Mouse (Mus musculus) erythroblast, embryonic 14.5 days (primary cell): Measurements from ENCODE around the gene Reep1.

Experiments used
- GATA1 ChIP-seq: IDR thresholded peaks from 2 replicates; pipeline ENCODE4 v1.6.1; 2012; ENCODE audit warnings: low read length, inconsistent platforms, mixed read lengths
- TAL1 ChIP-seq: IDR thresholded peaks from 3 replicates; pipeline ENCODE4 v1.6.1; 2012; ENCODE audit warnings: low read length, inconsistent platforms, mixed read lengths

DNA sequence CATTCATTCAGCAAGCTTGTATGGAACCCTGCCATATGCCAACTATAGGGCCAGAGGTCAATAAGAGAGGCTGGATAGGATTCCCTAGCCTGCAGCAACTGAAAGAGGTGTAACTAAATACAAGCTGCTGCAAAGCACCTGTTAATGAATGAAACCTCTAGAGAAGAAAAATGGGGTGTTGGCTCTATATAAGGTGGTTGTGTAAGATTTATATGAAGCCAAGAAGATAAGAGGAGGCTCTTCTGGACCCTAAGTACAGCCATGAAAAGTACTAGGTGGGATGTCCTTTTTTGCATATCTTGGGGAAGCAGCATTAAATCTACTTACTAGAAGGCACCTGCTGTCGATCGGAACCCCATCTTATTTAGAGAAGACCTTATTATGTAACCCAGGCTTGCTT is 12.2 kb upstream of the Reep1 start:
- TF ChIP-seq GATA1 (no peak), TAL1 (no peak)
